Mouse (Mus musculus) left cerebral cortex, postnatal 4 days (tissue): ENCODE measurements around the gene Rora. TPM values are rescaled to one million over a fixed set of nuclear protein-coding genes. Genes with fewer than 3 reads are reported as not detected.

Experiments
- DNase-seq: peaks from one replicate; pipeline ENCODE4 v3.0.0-alpha.2; 2022
- intact Hi-C: fragments of 180-260 bp; cut with DNase I; formaldehyde crosslinking; loops from one replicate; pipeline ENCODE4 v1.15.1; 2025
- total RNA-seq, 2 experiments: library from RNA; stranded (reverse); gene quantifications; 2 replicates each; pipeline ENCODE4 v1.2.3; 2021

Rora gene
- total RNA-seq, 2 experiments from 2014 or later, result 25.3 to 29.2 TPM

- intact Hi-C loops, result no loop called here
- no peak for DNase-seq
These were observed 782.1 kb downstream of the Rora start for GRCm38 (mm10) chr9:69435662-69436061.
